Mouse (Mus musculus): ENCODE data around the gene Cnot2. TPM values are rescaled to one million over a fixed set of nuclear protein-coding genes. Genes with fewer than 3 reads are reported as not detected.
A peak's percentile ranks its signal among the peaks of the same experiment; 100 is the strongest.
"Not testable (repeated sequence)": the region's sequence is repeated elsewhere in the genome, so short reads cannot be mapped to it uniquely, and the experiment has no call there.

The Cnot2 gene
- polyA plus RNA-seq, 1 experiment from 2014 or later = 106 TPM

DNA sequence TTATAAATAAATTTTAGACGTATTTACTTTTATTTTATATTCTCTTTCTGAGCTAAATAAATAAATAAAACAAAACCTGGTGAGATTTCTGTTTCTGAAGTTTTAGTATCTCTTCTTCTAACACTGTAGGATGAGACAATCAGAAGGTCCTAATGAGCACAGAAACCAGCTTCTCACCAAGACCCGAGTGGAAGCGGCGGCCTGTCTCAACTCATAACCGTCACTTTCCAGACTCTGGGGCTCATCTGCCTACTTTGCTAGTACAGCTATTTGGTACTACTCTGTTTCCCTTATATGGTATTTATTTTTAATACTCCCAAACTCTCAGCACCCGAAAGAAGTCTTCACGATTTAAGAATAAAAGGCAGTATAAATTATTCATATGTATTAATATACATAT lies 10.8 kb downstream of the Cnot2 start:
- H3K4me3 ChIP-seq (ENCODE audit: low read depth, low read length) = no peak overlapping the region
- H3K27ac ChIP-seq (ENCODE audit: low read depth) = no peak overlapping the region
- H3K9ac ChIP-seq = no peak overlapping the region
- no peaks in the 10 kb centered on the region; the same call in 1 of the 2 replicates for H3K4me1 ChIP-seq (ENCODE audit: insufficient read depth)
- ATAC-seq (ENCODE audit: insufficient read depth) (no peak), DNase-seq (no peak)
- no peak overlapping the region for H3K4me2 ChIP-seq
- no peaks in the 10 kb centered on the region for H3K9me3 ChIP-seq (ENCODE audit: low read depth, low read length)
- H3K27me3 ChIP-seq (ENCODE audit: insufficient read depth, low read length) = no peaks in the 10 kb centered on the region
- H3K36me3 ChIP-seq (ENCODE audit: insufficient read depth) = no peaks in the 10 kb centered on the region
- WGBS = 69% methylated on average over 7 of the region's 7 CpGs
- TF ChIP-seq CTCF (IDR thresholded peaks at IDR 0.05; ENCODE audit: low read depth) = no peak

DNA sequence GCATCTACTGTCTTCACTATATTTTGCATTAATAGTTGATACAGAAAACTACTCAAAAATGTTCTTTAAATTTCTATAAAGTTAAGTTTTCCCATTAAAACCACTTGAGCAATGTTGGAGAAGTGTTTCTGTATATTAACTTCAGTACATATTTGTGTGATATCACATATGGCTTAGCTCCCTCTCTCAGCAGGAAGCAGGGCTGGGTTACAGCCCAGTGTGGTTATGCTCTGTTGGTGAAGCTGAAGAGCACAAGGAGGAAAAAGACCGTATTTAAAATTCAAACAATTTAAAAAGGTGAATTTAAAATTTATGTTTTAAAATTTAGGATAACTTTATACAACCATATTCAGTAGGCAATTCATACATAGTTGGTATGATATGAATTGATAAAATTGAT lies 12.8 kb downstream of the Cnot2 start:
- Histone ChIP-seq H3K36me3 (ENCODE audit: insufficient read depth) (no peaks in the 10 kb centered on the region), H3K4me1 (ENCODE audit: insufficient read depth) (no peaks in the 10 kb centered on the region; the same call in 1 of the 2 replicates), H3K27ac (ENCODE audit: low read depth) (no peak overlapping the region), H3K4me3 (ENCODE audit: low read depth, low read length) (no peak overlapping the region), H3K27me3 (ENCODE audit: insufficient read depth, low read length) (no peaks in the 10 kb centered on the region), H3K9ac (no peak overlapping the region), H3K9me3 (ENCODE audit: low read depth, low read length) (no peaks in the 10 kb centered on the region), H3K4me2 (no peak overlapping the region)
- WGBS = 81% methylated on average over 1 of the region's 1 CpGs
- no peak for TF ChIP-seq CTCF (IDR thresholded peaks at IDR 0.05; ENCODE audit: low read depth)
- DNase-seq (no peak), ATAC-seq (ENCODE audit: insufficient read depth) (no peak)

DNA sequence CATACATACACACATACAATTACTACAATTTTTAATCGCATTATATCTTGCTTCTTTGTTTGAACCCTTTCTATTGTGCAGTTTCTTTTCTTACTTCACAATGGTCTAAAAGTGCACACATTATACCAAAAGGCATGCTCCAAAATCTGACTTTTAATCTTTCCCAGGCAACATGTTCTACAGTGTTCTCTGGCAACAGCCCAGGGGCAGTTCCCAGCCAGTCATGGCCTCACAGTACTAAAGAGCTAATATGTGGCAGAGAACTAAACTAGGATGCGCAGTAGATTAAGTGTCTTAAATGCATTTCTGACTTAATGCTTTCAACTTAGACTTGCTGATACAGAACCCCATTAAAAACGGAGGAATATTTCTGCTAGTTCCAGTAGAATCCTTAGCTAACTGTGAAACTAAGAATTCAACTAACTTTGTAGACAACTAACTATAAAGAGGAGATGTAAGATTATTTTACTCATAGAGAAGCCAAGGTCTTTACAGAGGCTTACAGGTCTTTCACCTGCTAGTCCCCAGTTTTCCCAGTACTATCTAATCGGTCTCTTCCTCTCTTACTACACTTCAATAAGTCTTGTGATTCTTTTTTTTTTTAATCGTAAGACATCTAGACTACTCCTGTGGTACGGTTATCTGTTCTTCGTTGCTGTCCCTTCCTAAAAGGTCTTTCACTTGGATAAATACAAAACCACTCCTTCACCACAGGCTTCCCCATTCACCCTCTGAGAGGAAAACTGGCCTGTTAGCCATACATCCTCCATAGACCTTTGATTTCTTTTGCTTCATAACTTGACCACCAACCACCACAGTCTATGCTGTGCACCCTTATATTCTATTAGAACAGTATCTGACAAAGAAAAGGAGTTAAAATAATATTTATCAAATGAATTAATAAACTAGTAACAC lies 13.6 kb downstream of the Cnot2 start:
- no peaks in the 10 kb centered on the region for H3K9me3 ChIP-seq (ENCODE audit: low read depth, low read length)
- 82% methylated on average over 7 of the region's 7 CpGs for WGBS
- no peak overlapping the region for H3K27ac ChIP-seq (ENCODE audit: low read depth)
- H3K36me3 ChIP-seq (ENCODE audit: insufficient read depth) = no peaks in the 10 kb centered on the region
- no peak overlapping the region for H3K9ac ChIP-seq
- no peak overlapping the region for H3K4me2 ChIP-seq
- ATAC-seq (ENCODE audit: insufficient read depth) = no peak
- H3K27me3 ChIP-seq (ENCODE audit: insufficient read depth, low read length) = no peaks in the 10 kb centered on the region
- peak; percentile 7 for DNase-seq
- no peaks in the 10 kb centered on the region; the same call in 1 of the 2 replicates for H3K4me1 ChIP-seq (ENCODE audit: insufficient read depth)
- no peak for TF ChIP-seq CTCF (IDR thresholded peaks at IDR 0.05; ENCODE audit: low read depth)
- H3K4me3 ChIP-seq (ENCODE audit: low read depth, low read length) = no peak overlapping the region

DNA sequence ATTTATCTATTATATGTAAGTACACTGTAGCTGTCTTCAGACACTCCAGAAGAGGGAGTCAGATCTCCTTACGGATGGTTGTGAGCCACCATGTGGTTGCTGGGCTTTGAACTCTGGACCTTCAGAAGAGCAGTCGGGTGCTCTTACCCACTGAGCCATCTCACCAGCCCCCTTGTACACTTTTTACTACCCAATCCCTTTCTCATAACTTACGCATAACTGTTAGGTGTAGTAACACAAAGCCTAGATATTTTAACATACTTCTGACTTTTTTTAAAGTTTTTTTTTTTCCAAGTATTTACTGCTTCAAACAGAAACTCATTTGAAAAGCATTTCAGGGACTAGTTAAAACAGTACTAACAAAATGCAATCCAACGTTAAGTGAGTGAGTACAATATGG lies 14.8 kb downstream of the Cnot2 start:
- not testable (repeated sequence) for ATAC-seq (ENCODE audit: insufficient read depth); H3K27me3 ChIP-seq (ENCODE audit: insufficient read depth, low read length); H3K4me3 ChIP-seq (ENCODE audit: low read depth, low read length); H3K27ac ChIP-seq (ENCODE audit: low read depth); H3K4me1 ChIP-seq (ENCODE audit: insufficient read depth); H3K9me3 ChIP-seq (ENCODE audit: low read depth, low read length); H3K36me3 ChIP-seq (ENCODE audit: insufficient read depth); DNase-seq; H3K9ac ChIP-seq; H3K4me2 ChIP-seq
- WGBS = 81% methylated on average over 4 of the region's 4 CpGs

DNA sequence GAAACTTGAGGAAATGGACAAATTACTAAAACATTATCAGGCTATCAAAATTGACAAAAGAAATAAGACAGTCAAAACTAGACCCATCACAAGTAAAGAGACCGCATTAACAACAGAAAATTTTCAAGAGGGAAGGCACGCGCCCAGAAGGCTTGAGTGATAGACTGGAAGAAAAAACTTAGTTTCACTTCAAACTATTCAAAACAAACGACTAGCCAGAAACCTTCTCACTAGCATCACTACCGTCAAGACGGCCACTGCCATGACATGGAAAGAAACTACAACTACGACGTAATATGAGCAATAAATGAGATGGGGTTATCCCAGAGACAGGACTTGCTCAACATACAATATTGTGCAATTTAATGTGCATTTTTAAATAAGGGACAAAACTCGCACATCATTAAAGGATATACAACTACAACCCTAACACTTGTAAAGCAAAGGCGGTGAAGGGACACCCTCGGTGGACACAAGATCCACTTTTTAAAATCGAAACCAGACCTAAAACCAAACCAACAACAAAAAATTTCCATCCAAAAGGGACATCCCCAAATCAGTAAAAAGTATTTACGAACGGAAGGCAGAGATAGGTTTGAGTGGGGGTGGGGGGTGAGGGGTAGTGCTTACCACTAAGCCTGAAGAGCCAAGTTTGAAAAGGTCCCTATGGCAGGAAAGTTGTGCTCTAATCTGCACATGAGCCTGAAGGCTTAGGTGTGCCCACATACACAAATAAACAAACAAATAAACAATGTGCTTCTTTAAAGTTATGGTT lies 16.3 kb downstream of the Cnot2 start:
- TF ChIP-seq CTCF (IDR thresholded peaks at IDR 0.05; ENCODE audit: low read depth) = no peak
- DNase-seq = no peak
- no peaks in the 10 kb centered on the region for H3K36me3 ChIP-seq (ENCODE audit: insufficient read depth)

DNA sequence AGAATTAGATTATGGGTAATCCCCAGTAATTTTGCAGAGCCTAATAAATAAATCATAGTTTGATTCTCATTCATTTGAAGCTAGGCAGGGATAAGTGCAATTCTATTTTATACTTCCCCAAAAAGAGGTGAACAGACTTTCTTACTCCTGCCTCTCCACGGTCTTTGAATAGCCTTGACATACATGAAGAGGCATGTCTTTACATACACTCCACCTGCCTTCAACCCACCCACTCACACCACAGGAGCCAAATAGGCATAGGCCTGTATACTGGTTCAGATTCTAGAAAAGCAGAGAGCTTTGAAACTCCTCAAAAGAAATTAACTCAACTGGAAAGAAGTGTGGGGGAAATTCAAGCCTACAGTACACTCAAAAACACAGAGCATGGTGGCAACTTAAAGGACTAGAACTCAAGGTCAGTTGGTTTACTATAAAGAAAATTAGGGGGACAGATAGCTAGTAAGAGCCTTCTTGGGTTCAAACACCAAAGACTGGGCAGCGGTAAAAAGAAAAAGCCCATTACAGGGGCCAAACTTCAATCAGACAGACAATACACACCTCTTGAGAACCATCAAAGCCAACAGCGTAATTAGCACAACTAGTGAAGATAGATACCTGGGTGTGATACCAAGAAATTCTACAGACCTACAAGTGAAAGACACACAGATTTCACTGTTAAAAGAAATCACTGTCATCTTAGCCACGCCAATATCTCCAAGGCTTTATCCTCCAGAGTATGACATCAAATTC lies 18.4 kb downstream of the Cnot2 start:
- Histone ChIP-seq H3K4me3 (ENCODE audit: low read depth, low read length) (no peak overlapping the region), H3K9me3 (ENCODE audit: low read depth, low read length) (no peaks in the 10 kb centered on the region), H3K9ac (no peak overlapping the region), H3K4me1 (ENCODE audit: insufficient read depth) (no peaks in the 10 kb centered on the region; the same call in 1 of the 2 replicates), H3K27ac (ENCODE audit: low read depth) (no peak overlapping the region), H3K4me2 (no peak overlapping the region), H3K36me3 (ENCODE audit: insufficient read depth) (no peaks in the 10 kb centered on the region), H3K27me3 (ENCODE audit: insufficient read depth, low read length) (no peaks in the 10 kb centered on the region)
- TF ChIP-seq CTCF (IDR thresholded peaks at IDR 0.05; ENCODE audit: low read depth) = no peak
- DNase-seq (no peak), ATAC-seq (ENCODE audit: insufficient read depth) (no peak)
- WGBS = 70% methylated on average over 4 of the region's 4 CpGs

More for the DNA sequence above, 16.3 kb downstream of the Cnot2 start:
- Histone ChIP-seq H3K27ac (ENCODE audit: low read depth) (no peak overlapping the region), H3K9ac (no peak overlapping the region), H3K4me3 (ENCODE audit: low read depth, low read length) (no peak overlapping the region), H3K27me3 (ENCODE audit: insufficient read depth, low read length) (no peaks in the 10 kb centered on the region), H3K9me3 (ENCODE audit: low read depth, low read length) (no peaks in the 10 kb centered on the region), H3K4me1 (ENCODE audit: insufficient read depth) (no peaks in the 10 kb centered on the region; the same call in 1 of the 2 replicates), H3K4me2 (no peak overlapping the region)
- ATAC-seq (ENCODE audit: insufficient read depth) = no peak
- 82% methylated on average over 14 of the region's 14 CpGs for WGBS
